Mouse (Mus musculus) adrenal gland, adult 2 months (tissue): ENCODE data around the gene Gabrb3. TPM values are rescaled to one million over a fixed set of nuclear protein-coding genes. Genes with fewer than 3 reads are reported as not detected.

Experiments
- DNase-seq: peaks from one replicate; pipeline ENCODE4 v3.0.0; 2021
- long read RNA-seq: library from polyadenylated mRNA; stranded (forward); transcript quantifications from one replicate; pipeline ENCODE4 v2.0.0, GENCODE M21; 2021
- polyA plus RNA-seq: library from polyadenylated mRNA; depleted of rRNA; stranded (reverse); fragments of >200 nt; gene quantifications from 2 replicates; pipeline ENCODE4 v1.2.3, GENCODE M21; 2012; rRNA removed
- total RNA-seq, 2 experiments: library from RNA; stranded (reverse); gene quantifications; 2 replicates each; pipeline ENCODE4 v1.2.3; 2021

Gabrb3 gene
- total RNA-seq (1 to 10 TPM; 7.2 to 7.4 TPM), polyA plus RNA-seq (1.7 and 2.3 TPM in 2 replicates)
- long read RNA-seq, full-length matches to known transcripts, result 1 of 1 reads
- long read RNA-seq, partial matches to known transcripts, result 0 of 1 reads
- long read RNA-seq, other reads (novel, unspliced or antisense), result 0 of 1 reads

DNA sequence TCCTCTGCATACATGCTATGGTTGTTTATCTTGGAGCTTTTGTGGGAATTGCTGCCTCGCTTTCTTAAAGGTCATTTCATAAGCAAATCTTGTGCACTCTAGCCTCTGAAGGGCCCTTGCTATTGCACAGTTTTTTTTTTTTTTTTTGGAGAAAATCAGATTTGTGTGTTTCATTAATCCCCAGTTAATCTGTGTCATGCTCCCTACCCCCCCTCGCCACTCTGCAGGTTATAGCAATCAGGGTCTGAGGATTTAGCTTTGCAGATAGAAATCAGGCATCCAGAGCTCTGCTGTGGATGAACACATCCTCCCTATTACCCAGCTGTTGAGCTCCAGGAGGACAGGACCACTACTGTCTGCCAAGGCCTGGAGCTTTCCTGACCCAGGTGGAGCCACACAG is at the start of gene Gabrb3:
Gene Gabrb3, plus strand, starts transcription at position 301 of the 400 bp plus-strand sequence.
- no peak for DNase-seq

- DNase-seq, result peak; percentile 24
Observed at GRCm38 (mm10) chr7:57384112-57384511, 35.4 kb upstream of the Gabrb3 start.

DNA sequence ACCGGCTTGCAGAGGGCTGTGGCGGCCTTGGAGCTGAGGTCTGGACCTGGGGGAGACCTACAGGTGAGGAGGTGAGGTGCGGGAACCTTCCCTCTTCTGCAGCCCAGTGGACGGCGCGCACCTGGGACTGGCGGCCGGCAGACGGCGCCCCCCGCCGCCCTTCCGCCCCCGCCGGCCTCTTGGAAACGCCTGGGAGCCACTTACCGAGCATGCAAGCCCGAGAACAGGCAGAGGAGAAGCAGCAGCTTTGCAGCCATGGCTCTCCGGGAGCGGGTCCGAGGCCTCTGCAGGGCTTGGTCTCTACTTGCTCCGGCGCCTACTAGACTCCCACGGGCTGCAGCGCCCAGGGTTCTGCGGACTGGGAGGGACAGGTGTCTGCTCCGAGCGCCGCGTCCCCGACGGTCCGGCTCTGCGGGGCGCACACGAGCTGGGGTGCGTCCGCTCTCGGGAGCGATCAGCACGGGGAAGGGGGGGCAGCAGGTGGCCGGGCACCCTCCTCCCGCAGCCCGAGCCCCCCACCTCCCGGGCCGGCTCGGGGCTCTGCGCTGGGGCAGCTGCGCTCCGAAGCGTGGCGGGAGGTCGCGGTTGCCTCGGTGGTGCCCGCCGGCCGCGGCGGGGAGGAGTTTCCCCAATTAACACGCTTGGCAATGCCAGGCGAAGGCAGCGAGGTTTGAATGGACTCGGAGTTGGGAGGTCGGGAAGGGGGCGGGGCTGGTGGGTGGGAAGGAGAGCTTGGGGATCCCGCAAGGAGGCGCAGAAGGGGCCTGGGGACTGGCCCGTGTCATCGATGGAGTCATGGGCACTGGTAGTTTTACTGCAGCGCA is 32.8 kb upstream of the Gabrb3 start, which contains the start of gene Gabrg3:
Gene Gabrg3, minus strand, starts transcription at position 672 of the 824 bp plus-strand sequence.
- peak; percentile 64 for DNase-seq

- DNase-seq, result no peak
Observed at GRCm38 (mm10) chr7:57387341-57387654, 32.2 kb upstream of the Gabrb3 start.

DNA sequence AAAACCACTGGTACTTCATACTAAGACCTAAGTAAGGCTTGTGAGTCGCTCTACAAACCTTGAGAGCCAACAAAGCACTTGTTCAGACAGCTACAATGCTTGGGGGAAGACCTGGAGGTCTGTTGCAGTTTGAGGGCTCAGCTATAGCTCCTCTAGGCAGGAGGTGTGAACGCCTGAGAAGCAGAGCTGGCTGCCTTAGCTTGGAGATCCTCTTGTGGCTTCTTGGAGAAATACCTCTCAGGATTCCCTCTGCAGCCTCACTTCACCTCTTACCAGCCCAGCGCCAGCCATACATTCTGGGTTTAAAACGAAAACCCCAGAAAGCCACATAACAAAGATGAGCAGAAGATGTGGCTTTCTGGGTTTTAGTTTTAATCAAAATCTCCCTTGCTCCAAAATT is 29.4 kb upstream of the Gabrb3 start:
- no peak for DNase-seq

DNA sequence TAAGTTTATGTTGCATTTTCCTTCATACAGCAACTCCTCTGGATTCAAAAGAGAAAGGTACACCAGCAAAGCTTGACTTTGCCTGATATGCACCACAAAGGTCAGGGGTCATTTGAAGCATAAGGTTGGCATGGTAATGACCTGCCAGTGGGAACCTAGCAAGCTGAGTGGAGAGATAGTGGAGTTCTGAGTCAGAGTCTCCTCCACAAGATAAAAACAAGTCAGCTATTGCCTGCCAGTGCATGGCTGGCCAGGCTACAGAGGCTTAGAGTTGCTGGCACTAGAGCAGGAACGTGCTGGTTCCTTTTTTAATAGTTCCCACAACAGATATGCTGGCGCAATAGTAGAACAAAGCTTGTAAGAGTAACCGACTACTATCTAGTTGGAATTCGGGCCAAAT is 25.9 kb upstream of the Gabrb3 start:
- DNase-seq, result peak; percentile 25

GRCm38 (mm10) chr7:57411163-57411562 is 8.3 kb upstream of the Gabrb3 start:
- no peak for DNase-seq

DNA sequence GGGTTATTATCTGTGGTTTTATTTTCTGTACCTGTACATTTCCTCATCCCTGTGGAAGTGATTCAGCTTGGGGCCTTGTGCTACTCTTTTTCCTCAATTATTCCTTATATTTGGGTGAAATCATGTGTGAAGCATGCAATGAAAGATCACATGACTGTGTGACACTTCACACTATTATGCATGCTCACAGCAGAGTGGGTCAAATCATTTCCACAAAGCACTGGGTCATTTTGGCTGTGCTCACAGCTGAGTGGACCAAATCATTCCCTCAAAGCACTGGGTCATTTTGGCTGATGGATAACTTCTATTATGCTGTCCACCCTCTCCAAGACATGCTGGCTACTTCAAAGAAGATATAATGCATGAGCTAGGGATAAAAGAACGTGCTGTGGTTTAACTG is 6.6 kb upstream of the Gabrb3 start:
- no peak for DNase-seq

DNA sequence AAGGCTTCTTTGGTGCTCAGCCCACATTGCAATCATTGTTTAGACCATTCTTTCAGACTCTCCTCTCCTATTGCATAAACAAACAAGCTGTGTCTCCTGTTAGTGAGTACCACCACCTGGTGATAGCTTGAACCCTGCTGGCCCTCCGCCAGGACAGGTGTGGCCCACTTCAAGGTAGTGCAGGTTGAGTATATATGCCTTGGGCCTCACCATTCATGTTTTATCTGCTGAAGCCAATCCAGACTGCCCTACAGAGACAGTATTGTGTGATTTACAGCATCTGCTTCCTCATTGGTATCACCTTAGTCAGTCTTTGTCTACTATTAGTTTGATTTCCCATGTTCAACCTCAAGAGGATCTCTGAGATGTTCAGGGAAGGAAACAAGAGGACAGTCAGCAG is 1.6 kb downstream of the Gabrb3 start:
- no peak for DNase-seq

DNA sequence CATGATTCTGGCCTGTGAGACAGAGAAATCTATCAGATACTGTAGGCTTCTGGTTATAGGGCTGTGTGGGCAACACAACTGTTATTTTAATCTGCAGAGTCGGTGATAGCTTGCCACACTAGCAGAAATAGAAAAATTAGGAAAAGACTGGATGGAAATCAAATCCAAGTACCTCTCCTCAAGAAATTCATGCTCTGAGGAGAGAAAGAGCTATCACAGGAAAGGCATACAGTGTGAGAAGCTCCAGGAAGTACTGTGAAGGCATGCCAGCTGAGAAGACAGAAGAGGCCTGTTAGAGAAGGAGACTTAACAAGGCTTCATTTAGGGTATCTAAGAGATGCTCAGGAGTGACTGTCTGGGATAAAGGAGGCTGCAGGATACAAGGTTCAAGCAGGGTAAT is 3.2 kb downstream of the Gabrb3 start:
- no peak for DNase-seq

GRCm38 (mm10) chr7:57448239-57448638 is 28.7 kb downstream of the Gabrb3 start:
- no peak for DNase-seq

- DNase-seq, result no peak
Observed at GRCm38 (mm10) chr7:57460354-57460753, 40.9 kb downstream of the Gabrb3 start.

DNA sequence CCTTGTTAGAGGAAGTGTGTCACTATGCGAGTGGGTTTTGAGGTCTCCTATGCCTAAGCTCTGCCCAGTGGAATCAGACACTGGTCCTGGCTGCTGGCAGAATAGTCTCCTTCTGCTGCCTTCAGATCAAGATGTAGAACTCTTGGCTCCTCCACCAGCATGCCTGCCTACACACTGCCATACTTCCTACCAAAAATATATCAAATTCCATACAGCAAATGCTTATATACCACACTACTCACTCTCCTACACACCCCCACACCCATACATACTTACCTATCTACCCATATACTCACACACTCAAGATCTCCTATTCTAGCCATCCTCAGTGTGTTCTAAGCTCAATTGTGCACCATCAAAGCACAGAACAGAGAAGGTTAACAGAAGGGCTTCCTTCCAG is 51.8 kb downstream of the Gabrb3 start:
- no peak for DNase-seq

GRCm38 (mm10) chr7:57473811-57474525 is 54.5 kb downstream of the Gabrb3 start:
- DNase-seq, result peak; percentile 50

DNA sequence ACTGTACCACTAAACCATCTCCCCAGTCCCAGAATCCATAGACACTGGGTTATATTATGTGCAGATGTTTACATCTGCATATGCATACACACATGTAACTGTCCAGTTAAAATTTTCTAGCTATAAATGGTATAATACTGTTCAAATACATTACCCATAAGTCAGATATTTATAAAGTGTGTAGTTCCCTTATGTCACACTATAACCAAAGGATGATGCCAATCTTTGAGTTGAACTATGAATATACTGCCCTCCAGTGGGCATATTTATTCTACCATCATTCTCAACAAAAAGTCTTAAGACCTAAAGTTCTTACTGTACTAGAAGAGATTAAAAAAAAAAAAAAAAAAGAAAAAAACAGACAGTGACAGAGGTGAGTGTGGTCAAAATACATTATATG is 63.4 kb downstream of the Gabrb3 start:
- DNase-seq, result no peak

- no peak for DNase-seq
Observed at GRCm38 (mm10) chr7:57486907-57487306, 67.4 kb downstream of the Gabrb3 start.

GRCm38 (mm10) chr7:57491795-57492194 is 72.3 kb downstream of the Gabrb3 start:
- DNase-seq, result no peak

DNA sequence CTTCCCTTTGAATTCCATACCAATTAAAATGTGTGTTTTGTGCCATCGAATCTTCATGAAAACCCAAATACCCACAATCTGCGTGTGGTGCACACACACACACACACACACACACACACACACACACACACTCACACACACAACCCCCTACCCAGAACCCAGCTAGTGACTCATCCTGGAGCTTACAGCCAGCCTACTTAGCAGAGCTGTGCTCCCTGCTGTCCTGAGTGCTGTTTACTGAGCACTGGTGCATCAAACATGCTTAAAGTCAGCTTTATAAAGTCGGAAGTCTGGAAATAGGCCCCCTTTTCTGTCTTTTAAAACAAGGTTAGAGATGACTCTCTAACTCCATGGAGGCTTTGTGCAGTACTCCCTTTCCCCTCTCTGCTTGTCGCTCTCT is 83.3 kb downstream of the Gabrb3 start:
- no peak for DNase-seq

DNA sequence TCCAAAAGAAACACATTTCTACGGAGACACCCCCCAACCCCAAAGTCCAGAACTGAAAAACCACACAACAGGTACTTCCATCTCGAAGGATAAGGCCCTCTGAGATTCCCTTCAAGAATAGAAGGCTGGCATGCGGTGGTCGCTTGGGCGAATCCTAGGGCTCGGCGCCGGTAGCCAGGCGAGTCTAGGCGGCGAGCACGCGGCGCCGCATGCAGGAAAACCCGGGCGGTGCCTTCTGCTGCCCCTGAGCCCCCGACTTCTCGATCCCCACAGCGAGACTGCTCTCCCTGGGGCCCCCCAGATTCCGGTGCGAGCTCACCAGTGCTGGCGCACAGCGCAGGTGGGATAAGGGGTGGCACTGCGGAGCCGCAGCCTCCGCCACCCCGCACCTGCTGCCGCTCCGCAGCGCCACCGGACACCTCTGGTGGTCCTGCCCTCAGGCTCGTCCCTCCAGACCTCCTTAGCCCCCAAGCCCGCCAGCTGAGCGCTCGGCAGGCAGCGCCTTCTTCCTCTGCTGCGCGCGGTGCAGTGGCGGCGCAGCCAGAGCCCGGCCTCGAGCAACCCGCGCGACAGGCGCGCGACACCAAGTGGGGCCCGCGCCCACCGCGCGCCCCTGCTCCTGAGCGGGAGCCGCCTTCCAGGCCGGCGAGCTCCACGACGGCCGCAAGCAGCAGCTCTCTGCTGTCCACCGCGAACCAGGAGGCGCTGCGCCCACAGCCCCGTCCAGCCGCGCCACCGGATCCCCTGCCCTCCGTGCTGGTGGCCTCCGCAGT is 89.6 kb downstream of the Gabrb3 start:
- peak; percentile 7 for DNase-seq

DNA sequence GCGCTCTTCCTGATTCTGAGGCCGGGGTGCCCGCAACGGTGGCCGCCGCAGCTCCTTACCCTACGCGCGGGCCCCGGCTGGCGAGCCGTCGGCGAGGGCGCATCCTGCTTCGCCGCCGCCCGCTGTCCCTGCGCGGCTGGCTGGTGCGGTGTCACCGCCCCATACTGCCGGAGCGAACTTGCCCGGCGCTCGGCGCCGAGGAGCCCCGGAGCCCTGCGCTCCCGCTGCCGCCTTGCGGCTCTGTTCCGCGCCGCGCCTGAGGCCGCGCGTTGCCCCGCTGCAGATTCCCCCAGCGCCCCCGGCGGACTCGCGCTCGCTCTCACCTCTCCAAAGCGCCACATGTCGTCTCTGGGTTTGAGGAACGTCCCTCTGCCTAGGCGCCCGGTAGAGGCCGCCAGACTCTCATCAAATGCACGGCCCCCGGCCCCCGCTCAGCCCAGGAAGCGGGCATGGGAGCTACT is 90.2 kb downstream of the Gabrb3 start, which contains the start of gene Gabra5:
Gene Gabra5, minus strand, starts transcription at position 379 of the 461 bp plus-strand sequence.
- peak; percentile 13 for DNase-seq

GRCm38 (mm10) chr7:57512955-57513354 is 93.5 kb downstream of the Gabrb3 start:
- DNase-seq, result peak; percentile 14

GRCm38 (mm10) chr7:57529451-57529850 is 110.0 kb downstream of the Gabrb3 start:
- no peak for DNase-seq
